Mouse (Mus musculus): ENCODE measurements at regions not wholly inside any gene's neighbourhood (a gene's known extent, or its start where the extent isn't known, plus 50 kb on each side); places are given as distances from the start of the nearest gene placed in this dataset.

DNA sequence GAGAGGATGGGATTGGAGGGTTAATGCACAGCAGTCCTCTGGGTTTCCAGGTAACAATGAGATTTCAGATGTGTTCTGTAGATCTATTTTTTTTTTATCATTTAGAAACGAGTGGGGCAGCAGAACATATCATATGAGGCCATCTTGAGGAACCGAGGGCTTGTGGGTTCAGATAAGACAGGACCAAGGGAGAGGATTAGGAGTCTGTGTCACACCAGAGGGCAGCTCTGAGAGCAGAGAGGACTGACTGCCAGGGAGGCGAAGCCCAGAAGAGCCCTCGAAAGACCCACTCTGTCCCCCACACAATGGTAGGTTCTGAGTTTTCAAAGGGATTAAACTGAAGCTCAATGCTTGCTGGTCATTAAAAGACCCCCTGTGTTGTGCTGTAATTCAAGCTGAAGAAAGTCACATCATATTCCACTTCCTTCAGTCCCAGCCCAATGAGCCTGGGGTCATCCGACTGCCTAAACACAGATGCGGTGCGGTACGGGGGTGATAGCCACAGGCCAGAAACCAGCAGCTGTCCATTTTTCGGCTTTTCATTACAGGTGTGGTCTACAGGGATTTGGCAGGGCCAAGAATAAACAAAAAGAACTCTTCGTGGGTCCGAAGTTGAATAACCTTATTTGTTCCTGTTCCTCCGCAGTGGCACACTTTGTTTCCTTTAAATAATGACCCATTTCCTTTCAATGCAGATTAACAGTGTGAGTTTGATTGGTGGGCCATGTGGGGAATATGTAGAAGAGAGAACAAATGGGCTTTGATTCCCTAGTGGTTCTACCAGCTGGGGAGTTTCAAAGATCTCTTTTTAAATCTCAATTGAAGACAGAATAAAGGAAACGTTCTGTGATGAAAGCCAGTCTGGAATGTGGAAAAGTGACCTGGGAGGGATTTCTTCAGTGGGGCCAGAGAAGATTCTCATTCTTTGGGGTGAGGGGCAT is 234.5 kb downstream of the Sec16b start:
- TF ChIP-seq CTCF (IDR thresholded peaks at IDR 0.05; ENCODE audit: control insufficient read depth, insufficient read depth, insufficient read length): no peak
- TF ChIP-seq MAX (IDR thresholded peaks at IDR 0.05): no peak
- no peak for TF ChIP-seq USF1 (IDR thresholded peaks at IDR 0.05; ENCODE audit: low read depth)
- TF ChIP-seq CEBPB (IDR thresholded peaks at IDR 0.05; ENCODE audit: low read depth): no peak
- TF ChIP-seq MYOG (IDR thresholded peaks at IDR 0.05; ENCODE audit: control insufficient read depth, extremely low read depth, insufficient read length): no peak
- TF ChIP-seq MYOD1 (IDR thresholded peaks at IDR 0.05; ENCODE audit: control insufficient read depth, insufficient read length, low read depth): no peak
- TF ChIP-seq FOSL1 (IDR thresholded peaks at IDR 0.05; ENCODE audit: insufficient read depth, low read length, poor library complexity, severe bottlenecking): no peak
